Mouse (Mus musculus): Measurements from ENCODE around the gene Gm49342. TPM values are rescaled to one million over a fixed set of nuclear protein-coding genes. Genes with fewer than 3 reads are reported as not detected.
"Not testable (repeated sequence)": the region's sequence is repeated elsewhere in the genome, so short reads cannot be mapped to it uniquely, and the experiment has no call there.

Gm49342 gene
- polyA plus RNA-seq, 1 experiment from 2014 or later, result not detected

DNA sequence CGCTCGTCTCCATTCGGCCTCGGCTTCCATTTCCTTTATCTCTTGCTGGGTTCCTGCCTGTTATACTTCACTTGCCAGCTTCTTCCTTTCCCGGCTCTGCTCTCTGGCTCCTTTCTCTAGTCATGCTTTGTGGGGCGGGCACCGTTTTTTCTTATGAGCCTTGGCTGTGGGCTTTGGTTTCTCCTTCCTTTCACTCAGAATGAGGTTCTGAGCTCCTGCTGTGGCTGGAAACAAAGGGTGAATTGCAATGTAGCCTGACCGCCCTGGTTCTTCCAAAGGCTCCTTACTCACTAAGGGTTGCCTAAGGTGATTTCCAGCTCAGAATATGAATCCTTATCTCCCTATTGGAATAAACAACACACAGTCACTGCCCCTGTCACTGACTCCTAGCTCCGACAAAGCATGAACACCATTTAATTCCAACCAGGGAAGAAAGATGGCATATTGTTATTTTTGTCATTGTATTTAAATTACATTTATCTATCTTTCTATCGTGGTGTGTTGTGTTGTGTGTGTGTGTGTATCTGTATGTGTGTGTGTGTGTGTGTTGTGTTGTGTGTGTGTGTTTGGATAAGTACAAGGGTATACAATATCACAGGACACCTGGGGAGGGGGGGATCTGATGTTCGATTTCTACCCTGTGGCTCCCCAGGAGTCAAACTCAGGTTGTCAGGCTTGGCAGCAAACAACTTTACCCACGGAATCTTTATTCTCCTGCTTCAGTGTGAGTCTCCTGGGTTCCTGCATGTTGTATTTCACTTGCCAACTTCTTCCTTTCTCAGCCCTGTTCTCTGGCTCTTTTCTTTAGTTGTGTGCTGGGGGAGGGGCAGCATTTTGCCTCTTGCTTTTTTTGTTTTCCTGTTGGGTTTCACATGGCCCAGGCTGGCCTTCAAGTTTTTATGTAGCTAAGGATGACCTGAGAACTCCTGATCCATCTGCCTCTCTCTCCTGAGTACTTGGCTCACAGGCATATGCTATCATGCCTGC is 25.5 kb downstream of the Gm49342 start:
- Histone ChIP-seq H3K9ac (no peak overlapping the region), H3K27me3 (no peaks in the 10 kb centered on the region), H3K36me3 (no peaks in the 10 kb centered on the region), H3K9me3 (no peaks in the 10 kb centered on the region), H3K4me3 (no peak overlapping the region), H3K27ac (replicated peaks) (peak overlapping the region; percentile 68), H3K4me2 (peak overlapping the region; percentile 32; the same call in 1 of the 2 replicates), H3K4me1 (replicated peaks) (peaks cover 4% of the 10 kb centered on the region; the same call in 1 of the 2 replicates)
- 9% methylated on average over 12 of the region's 12 CpGs for WGBS
- ATAC-seq (ENCODE audit: low FRiP score, low read depth), result peak; percentile 76

DNA sequence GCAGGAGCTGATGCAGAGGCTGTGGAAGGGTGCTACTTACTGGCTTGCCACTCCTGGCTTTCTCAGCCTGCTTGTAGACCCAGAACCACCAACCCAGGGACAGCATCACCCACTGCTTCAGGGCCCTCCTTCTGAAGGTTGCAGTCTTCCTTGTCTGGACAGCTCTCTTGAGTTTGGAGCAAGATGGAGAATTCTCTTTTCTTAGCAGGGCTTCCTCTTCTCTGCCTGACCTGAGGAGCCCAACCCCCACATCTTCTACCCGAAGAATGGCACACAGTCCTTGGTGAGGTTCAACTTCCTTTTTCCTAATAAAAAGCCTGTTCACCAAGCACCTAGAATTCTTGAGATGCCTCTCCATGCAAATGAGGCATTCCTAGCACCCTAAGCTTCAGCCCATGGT is 26.5 kb downstream of the Gm49342 start:
- no peak overlapping the region for H3K4me3 ChIP-seq
- 83% methylated on average over 1 of the region's 1 CpGs for WGBS
- no peak overlapping the region for H3K4me2 ChIP-seq
- H3K27me3 ChIP-seq, result no peaks in the 10 kb centered on the region
- H3K9me3 ChIP-seq, result no peaks in the 10 kb centered on the region
- no peak for ATAC-seq (ENCODE audit: low FRiP score, low read depth)
- H3K36me3 ChIP-seq, result no peaks in the 10 kb centered on the region
- H3K27ac ChIP-seq (replicated peaks), result no peak overlapping the region; the same call in 1 of the 2 replicates
- H3K9ac ChIP-seq, result no peak overlapping the region
- peaks cover 4% of the 10 kb centered on the region; the same call in 1 of the 2 replicates for H3K4me1 ChIP-seq (replicated peaks)

DNA sequence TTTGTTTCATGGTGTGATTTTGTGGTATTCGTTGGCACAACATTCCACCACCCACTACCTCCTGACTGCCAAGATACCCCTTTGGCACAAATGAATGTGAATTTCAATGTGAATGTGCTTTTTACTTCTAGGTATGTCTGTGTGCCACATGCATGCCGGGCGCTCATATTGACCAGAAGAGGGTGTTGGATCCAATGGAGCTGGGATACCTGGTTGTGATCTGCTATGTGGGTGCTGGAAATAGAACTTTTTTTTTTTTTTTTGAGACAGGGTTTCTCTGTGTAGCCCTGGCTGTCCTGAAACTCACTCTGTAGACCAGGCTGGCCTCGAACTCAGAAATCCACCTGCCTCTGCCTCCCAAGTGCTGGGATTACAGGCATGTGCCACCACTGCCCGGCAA is 28.7 kb downstream of the Gm49342 start:
- 93% methylated on average over 5 of the region's 5 CpGs for WGBS
- not testable (repeated sequence) for H3K36me3 ChIP-seq; H3K4me3 ChIP-seq; ATAC-seq (ENCODE audit: low FRiP score, low read depth); H3K9me3 ChIP-seq; H3K4me1 ChIP-seq (replicated peaks); H3K4me2 ChIP-seq; H3K27me3 ChIP-seq; H3K27ac ChIP-seq (replicated peaks); H3K9ac ChIP-seq

DNA sequence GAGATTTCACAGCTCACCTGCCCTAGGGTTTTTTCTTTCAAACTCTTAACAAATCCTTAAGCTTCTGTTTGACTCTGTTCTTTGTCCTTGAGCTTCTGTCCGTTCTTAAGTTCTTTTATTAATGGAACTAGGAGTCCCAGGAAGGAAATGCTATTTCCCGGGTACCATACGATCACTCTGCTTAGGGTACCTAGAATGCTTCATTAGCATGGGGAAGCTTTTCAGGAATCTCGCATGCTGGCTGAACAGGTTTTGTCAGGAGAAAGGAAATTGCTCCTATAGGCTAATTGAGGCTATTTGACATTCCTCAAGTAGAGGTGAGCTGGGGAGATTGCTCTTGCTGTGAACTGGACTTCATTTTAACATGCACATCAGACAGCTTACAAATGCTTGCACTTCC is 29.4 kb downstream of the Gm49342 start:
- Histone ChIP-seq H3K9me3 (no peaks in the 10 kb centered on the region), H3K4me1 (replicated peaks) (peaks cover 4% of the 10 kb centered on the region; the same call in 1 of the 2 replicates), H3K27ac (replicated peaks) (no peak overlapping the region), H3K4me2 (no peak overlapping the region), H3K4me3 (no peak overlapping the region), H3K27me3 (no peaks in the 10 kb centered on the region), H3K36me3 (no peaks in the 10 kb centered on the region), H3K9ac (no peak overlapping the region)
- 68% methylated on average over 4 of the region's 4 CpGs for WGBS
- ATAC-seq (ENCODE audit: low FRiP score, low read depth), result no peak

DNA sequence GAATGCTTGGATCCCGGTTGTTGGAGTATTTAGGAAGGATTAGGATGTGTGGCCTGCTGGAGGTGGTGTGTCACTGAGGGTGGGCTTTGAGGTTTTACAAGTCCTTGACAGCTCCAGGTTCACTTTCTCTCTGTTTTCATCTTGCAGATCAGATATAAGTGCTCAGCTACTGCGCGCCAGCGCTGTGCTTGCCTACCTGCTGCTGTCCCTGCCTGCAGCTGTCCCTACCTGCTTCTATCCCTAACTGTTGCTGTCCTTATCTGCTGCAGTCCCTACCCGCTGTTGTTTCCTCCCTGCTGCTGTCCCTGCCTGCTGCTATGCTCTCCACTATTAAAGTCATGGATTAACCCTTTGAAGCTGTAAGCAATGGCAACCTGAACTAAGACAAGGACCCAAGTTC is 30.7 kb downstream of the Gm49342 start:
- no peaks in the 10 kb centered on the region for H3K4me1 ChIP-seq (replicated peaks)
- ATAC-seq (ENCODE audit: low FRiP score, low read depth), result no peak
- no peaks in the 10 kb centered on the region for H3K36me3 ChIP-seq
- WGBS, result 65% methylated on average over 5 of the region's 5 CpGs
- no peaks in the 10 kb centered on the region for H3K27me3 ChIP-seq
- H3K9me3 ChIP-seq, result no peaks in the 10 kb centered on the region
- no peak overlapping the region for H3K27ac ChIP-seq (replicated peaks)
- no peak overlapping the region for H3K4me2 ChIP-seq
- no peak overlapping the region for H3K4me3 ChIP-seq
- H3K9ac ChIP-seq, result no peak overlapping the region

DNA sequence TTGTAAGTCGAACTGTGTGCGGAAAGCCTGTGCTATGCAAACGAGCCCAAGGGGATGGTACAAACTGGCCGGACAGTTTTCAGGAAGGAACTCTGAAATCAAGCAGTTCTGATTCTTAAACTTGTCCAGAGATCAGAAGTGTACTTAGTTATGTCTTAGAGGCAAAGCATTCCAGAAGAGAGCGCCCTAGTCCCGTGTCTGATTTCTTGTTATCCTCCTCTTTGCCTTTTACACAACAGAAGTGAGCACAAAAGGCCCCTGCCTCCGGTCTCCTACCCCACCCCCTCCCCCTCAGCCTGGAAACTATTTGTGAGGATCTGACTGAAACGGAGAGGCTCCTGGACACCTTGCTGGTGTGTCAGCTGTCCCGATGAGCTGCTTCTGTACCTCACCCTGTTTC is 32.4 kb downstream of the Gm49342 start:
- H3K27ac ChIP-seq (replicated peaks), result no peak overlapping the region
- no peak for ATAC-seq (ENCODE audit: low FRiP score, low read depth)
- WGBS, result 16% methylated on average over 9 of the region's 9 CpGs
- H3K9me3 ChIP-seq, result no peaks in the 10 kb centered on the region
- no peaks in the 10 kb centered on the region for H3K4me1 ChIP-seq (replicated peaks)
- H3K4me2 ChIP-seq, result no peak overlapping the region
- H3K36me3 ChIP-seq, result no peaks in the 10 kb centered on the region
- H3K9ac ChIP-seq, result no peak overlapping the region
- H3K27me3 ChIP-seq, result no peaks in the 10 kb centered on the region
- no peak overlapping the region for H3K4me3 ChIP-seq

DNA sequence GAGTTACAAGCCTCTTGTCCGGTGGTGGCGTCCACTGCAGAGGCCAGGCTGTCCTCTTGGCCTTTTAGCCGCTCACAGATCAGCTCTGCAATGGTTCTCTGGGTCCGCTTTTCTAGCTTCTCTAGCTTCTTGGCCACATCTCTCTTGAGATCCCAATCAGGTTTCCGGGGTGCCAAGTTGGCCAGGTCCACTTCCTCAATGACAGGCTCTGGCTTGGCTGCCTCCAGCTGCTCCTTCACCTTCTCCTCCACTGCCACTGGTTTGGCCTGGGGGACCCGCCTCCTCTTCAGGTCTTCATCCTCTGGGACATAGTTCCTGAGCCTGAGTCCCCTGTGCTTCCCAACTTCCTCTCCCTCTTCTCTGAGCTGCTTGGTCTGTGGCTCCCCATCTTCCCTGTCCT is 34.1 kb downstream of the Gm49342 start:
- H3K9ac ChIP-seq; H3K4me2 ChIP-seq; ATAC-seq (ENCODE audit: low FRiP score, low read depth); H3K36me3 ChIP-seq; H3K4me1 ChIP-seq (replicated peaks); H3K9me3 ChIP-seq; H3K27ac ChIP-seq (replicated peaks); H3K27me3 ChIP-seq; H3K4me3 ChIP-seq: not testable (repeated sequence)
- WGBS, result 93% methylated on average over 6 of the region's 6 CpGs

DNA sequence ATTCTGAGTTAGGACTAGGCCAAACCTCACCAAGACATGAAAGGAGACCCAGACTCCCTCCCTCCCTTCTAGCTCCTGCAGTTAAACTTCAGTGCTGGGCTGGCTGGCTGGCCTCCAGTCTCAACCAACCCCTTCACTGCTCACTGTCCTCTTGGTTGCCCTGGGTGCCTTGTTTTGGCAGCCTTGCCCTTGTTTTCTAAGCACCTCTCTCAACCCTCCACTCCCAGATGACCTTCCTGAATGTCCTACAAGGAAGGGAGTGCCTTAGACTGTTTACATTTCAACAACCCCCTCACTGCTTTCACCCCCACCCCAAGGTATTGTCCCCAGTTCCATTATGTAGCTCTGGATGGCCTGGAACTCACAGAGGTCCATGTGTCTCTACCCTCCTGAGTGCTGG is 35.3 kb downstream of the Gm49342 start:
- H3K27me3 ChIP-seq, result no peaks in the 10 kb centered on the region
- no peak for ATAC-seq (ENCODE audit: low FRiP score, low read depth)
- H3K27ac ChIP-seq (replicated peaks), result no peak overlapping the region
- no peak overlapping the region for H3K4me3 ChIP-seq
- H3K4me1 ChIP-seq (replicated peaks), result no peaks in the 10 kb centered on the region
- H3K4me2 ChIP-seq, result no peak overlapping the region
- no peaks in the 10 kb centered on the region for H3K9me3 ChIP-seq
- H3K9ac ChIP-seq, result no peak overlapping the region
- H3K36me3 ChIP-seq, result no peaks in the 10 kb centered on the region

DNA sequence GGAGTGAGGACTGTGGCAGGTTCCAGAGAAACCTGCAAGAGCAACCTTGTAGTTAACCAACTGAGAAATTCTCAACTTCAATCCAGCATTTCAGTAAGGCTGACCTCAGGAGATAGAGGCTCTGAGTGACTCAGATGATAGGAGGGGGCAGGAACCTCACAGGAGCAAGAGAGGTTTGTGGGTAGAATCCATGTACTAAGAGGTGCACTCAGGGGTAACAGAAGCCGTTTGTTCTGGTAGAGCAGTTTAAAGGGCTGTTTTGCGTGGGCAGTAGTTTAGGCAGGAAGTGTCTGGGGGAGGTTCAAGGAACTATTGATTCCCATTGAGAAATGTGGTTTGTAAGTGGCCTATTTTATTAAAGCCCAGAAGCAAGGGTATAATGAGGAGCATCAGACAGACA is 36.9 kb downstream of the Gm49342 start:
- no peak overlapping the region for H3K27ac ChIP-seq (replicated peaks)
- 50% methylated on average over 2 of the region's 2 CpGs for WGBS
- no peak for ATAC-seq (ENCODE audit: low FRiP score, low read depth)
- no peaks in the 10 kb centered on the region for H3K36me3 ChIP-seq
- no peak overlapping the region for H3K4me2 ChIP-seq
- H3K4me1 ChIP-seq (replicated peaks), result no peaks in the 10 kb centered on the region
- no peak overlapping the region for H3K9ac ChIP-seq
- no peaks in the 10 kb centered on the region for H3K27me3 ChIP-seq
- no peak overlapping the region for H3K4me3 ChIP-seq
- H3K9me3 ChIP-seq, result no peaks in the 10 kb centered on the region

DNA sequence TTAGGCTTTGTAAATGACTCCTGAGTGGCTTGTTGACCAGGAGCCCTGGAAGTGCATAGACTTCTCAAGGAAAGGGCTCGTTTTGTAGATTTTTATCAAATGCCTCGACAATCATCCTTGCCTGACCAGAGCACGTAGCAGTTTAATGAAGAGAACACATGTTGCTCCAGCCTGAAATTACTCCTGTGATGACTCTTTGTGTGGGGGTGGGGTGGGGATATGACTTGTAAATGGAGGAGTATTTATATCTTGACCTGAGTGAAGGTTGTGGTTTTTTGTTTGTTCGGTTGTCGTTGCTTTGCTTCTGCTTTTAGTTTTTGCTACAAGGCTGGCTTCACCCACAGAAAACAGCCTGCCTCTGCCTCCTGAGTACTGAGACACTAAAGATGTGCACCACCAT is 37.5 kb downstream of the Gm49342 start:
- no peak overlapping the region for H3K9ac ChIP-seq
- no peaks in the 10 kb centered on the region for H3K36me3 ChIP-seq
- no peak overlapping the region for H3K27ac ChIP-seq (replicated peaks)
- H3K4me3 ChIP-seq, result no peak overlapping the region
- no peaks in the 10 kb centered on the region for H3K4me1 ChIP-seq (replicated peaks)
- WGBS, result 90% methylated on average over 5 of the region's 5 CpGs
- no peak for ATAC-seq (ENCODE audit: low FRiP score, low read depth)
- no peaks in the 10 kb centered on the region for H3K9me3 ChIP-seq
- no peak overlapping the region for H3K4me2 ChIP-seq
- no peaks in the 10 kb centered on the region for H3K27me3 ChIP-seq

DNA sequence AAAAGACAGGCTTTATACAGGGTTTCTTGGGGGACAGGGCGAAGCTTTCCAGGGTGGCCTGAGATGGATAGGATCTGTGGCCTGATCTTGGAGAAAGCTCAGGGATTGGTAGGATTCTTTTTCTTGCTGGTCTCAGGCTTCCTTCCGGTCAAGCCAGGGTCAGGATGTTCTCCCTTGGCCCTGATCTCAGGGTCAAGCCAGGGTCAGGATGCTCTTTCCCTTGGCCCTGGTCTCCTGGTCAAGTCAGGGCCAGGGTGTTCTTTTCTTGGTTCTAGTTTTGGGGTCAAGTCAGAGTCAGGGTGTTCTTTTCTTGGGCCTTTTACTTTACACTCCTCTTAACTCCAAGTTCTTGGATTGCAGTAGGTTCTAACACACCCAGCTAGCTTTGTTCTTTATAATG is 43.4 kb downstream of the Gm49342 start:
- Histone ChIP-seq H3K27me3 (no peaks in the 10 kb centered on the region), H3K4me3 (no peak overlapping the region), H3K36me3 (no peaks in the 10 kb centered on the region), H3K4me1 (replicated peaks) (no peaks in the 10 kb centered on the region), H3K9ac (no peak overlapping the region), H3K27ac (replicated peaks) (no peak overlapping the region), H3K9me3 (no peaks in the 10 kb centered on the region), H3K4me2 (no peak overlapping the region)
- ATAC-seq (ENCODE audit: low FRiP score, low read depth), result no peak
- WGBS, result 85% methylated on average over 2 of the region's 2 CpGs

DNA sequence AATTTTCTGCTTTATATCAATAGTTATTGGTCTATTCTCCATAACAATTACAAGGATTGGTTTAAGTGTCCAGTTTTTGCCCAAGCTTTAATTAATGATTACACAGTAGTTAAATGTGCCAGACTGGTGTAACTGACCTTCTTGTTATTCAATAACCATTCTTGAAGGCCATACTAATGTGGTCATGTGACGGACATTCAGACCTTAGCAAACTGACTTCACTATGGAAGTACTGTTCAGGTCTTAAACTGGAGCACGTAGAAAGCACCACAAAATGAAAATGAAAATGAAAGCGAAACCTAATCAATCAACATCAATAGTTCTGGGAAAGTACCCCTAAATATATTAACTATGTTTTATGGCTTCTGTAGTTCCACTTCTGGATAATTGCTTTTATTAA is 46.7 kb downstream of the Gm49342 start:
- no peak overlapping the region for H3K27ac ChIP-seq (replicated peaks)
- 87% methylated on average over 3 of the region's 3 CpGs for WGBS
- no peaks in the 10 kb centered on the region for H3K4me1 ChIP-seq (replicated peaks)
- H3K27me3 ChIP-seq, result no peaks in the 10 kb centered on the region
- no peaks in the 10 kb centered on the region for H3K36me3 ChIP-seq
- H3K9ac ChIP-seq, result no peak overlapping the region
- ATAC-seq (ENCODE audit: low FRiP score, low read depth), result no peak
- H3K4me2 ChIP-seq, result no peak overlapping the region
- no peak overlapping the region for H3K4me3 ChIP-seq
- H3K9me3 ChIP-seq, result no peaks in the 10 kb centered on the region

DNA sequence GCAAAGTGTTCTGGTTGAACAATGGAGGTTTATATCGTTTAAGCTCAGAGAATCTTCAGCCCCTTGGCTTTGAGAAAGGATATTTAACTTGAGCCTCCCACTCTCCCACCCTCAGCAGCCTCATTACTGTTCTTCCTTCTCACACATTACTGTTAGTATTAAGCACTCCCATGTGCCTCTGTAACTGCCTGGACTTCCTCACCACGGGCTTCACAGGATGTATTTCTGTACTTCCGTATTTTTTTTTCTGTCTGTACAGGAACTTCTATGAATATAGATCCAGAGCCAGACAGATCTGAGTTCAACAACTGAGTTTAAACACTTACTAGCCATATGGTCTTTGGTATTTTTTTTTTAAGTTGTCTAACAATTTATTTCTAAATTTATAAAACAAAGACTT is 52.8 kb downstream of the Gm49342 start:
- no peak for ATAC-seq (ENCODE audit: low FRiP score, low read depth)
- no peak overlapping the region for H3K4me2 ChIP-seq
- H3K9ac ChIP-seq, result no peak overlapping the region
- 88% methylated on average over 3 of the region's 3 CpGs for WGBS
- H3K27ac ChIP-seq (replicated peaks), result no peak overlapping the region
- no peaks in the 10 kb centered on the region for H3K9me3 ChIP-seq
- H3K27me3 ChIP-seq, result no peaks in the 10 kb centered on the region
- no peaks in the 10 kb centered on the region for H3K4me1 ChIP-seq (replicated peaks)
- H3K4me3 ChIP-seq, result no peak overlapping the region
- no peaks in the 10 kb centered on the region for H3K36me3 ChIP-seq

Data from hindbrain, embryonic 15.5 days (tissue).